Mouse (Mus musculus): ENCODE measurements at regions not wholly inside any gene's neighbourhood (a gene's known extent, or its start where the extent isn't known, plus 50 kb on each side); places are given as distances from the start of the nearest gene placed in this dataset.
"Not testable (repeated sequence)": the region's sequence is repeated elsewhere in the genome, so short reads cannot be mapped to it uniquely, and the experiment has no call there.

- Histone ChIP-seq H3K27ac (ENCODE audit: low read depth) (no peak overlapping the region), H3K27me3 (ENCODE audit: insufficient read depth, low read length) (no peaks in the 10 kb centered on the region), H3K4me1 (ENCODE audit: insufficient read depth) (no peaks in the 10 kb centered on the region), H3K9ac (no peak overlapping the region), H3K4me2 (no peak overlapping the region), H3K36me3 (ENCODE audit: insufficient read depth) (no peaks in the 10 kb centered on the region), H3K4me3 (ENCODE audit: low read depth, low read length) (no peak overlapping the region), H3K9me3 (ENCODE audit: low read depth, low read length) (no peaks in the 10 kb centered on the region)
- WGBS, result 25% methylated on average over 6 of the region's 6 CpGs
- ATAC-seq (ENCODE audit: insufficient read depth) (no peak), DNase-seq (no peak)
- no peak for TF ChIP-seq CTCF (IDR thresholded peaks at IDR 0.05; ENCODE audit: low read depth)
These were observed 381.0 kb downstream of the Kif2b start for GRCm38 (mm10) chr11:91196351-91196750.

GRCm38 (mm10) chr11:91167336-91167735 lies 410.0 kb downstream of the Kif2b start:
- H3K36me3 ChIP-seq (ENCODE audit: insufficient read depth); H3K27ac ChIP-seq (ENCODE audit: low read depth); DNase-seq; H3K27me3 ChIP-seq (ENCODE audit: insufficient read depth, low read length); H3K9ac ChIP-seq; ATAC-seq (ENCODE audit: insufficient read depth); H3K4me3 ChIP-seq (ENCODE audit: low read depth, low read length); H3K9me3 ChIP-seq (ENCODE audit: low read depth, low read length); H3K4me2 ChIP-seq; H3K4me1 ChIP-seq (ENCODE audit: insufficient read depth): not testable (repeated sequence)
- 41% methylated on average over 2 of the region's 2 CpGs for WGBS

GRCm38 (mm10) chr11:91133753-91134270 lies 443.5 kb downstream of the Kif2b start:
- Histone ChIP-seq H3K9ac (no peak overlapping the region), H3K4me3 (ENCODE audit: low read depth, low read length) (no peak overlapping the region), H3K9me3 (ENCODE audit: low read depth, low read length) (no peaks in the 10 kb centered on the region), H3K4me2 (no peak overlapping the region), H3K27me3 (ENCODE audit: insufficient read depth, low read length) (no peaks in the 10 kb centered on the region), H3K27ac (ENCODE audit: low read depth) (no peak overlapping the region), H3K36me3 (ENCODE audit: insufficient read depth) (no peaks in the 10 kb centered on the region), H3K4me1 (ENCODE audit: insufficient read depth) (no peaks in the 10 kb centered on the region; the same call in 1 of the 2 replicates)
- no peak for TF ChIP-seq CTCF (IDR thresholded peaks at IDR 0.05; ENCODE audit: low read depth)
- ATAC-seq (ENCODE audit: insufficient read depth), result peak; percentile 75; the same call in 1 of the 2 replicates
- DNase-seq, result peak; percentile 59
- 37% methylated on average over 9 of the region's 9 CpGs for WGBS

- Histone ChIP-seq H3K4me1 (ENCODE audit: insufficient read depth) (no peaks in the 10 kb centered on the region; the same call in 1 of the 2 replicates), H3K9me3 (ENCODE audit: low read depth, low read length) (no peaks in the 10 kb centered on the region), H3K9ac (no peak overlapping the region), H3K4me2 (no peak overlapping the region), H3K27me3 (ENCODE audit: insufficient read depth, low read length) (no peaks in the 10 kb centered on the region), H3K36me3 (ENCODE audit: insufficient read depth) (no peaks in the 10 kb centered on the region), H3K27ac (ENCODE audit: low read depth) (no peak overlapping the region), H3K4me3 (ENCODE audit: low read depth, low read length) (no peak overlapping the region)
- DNase-seq, result no peak
- 76% methylated on average over 7 of the region's 7 CpGs for WGBS
- ATAC-seq (ENCODE audit: insufficient read depth), result no peak
- TF ChIP-seq CTCF (IDR thresholded peaks at IDR 0.05; ENCODE audit: low read depth), result no peak
These were observed 444.5 kb downstream of the Kif2b start for GRCm38 (mm10) chr11:91132771-91133380.

GRCm38 (mm10) chr11:91131960-91132359 lies 443.8 kb upstream of the Tom1l1 start:
- no peaks in the 10 kb centered on the region for H3K27me3 ChIP-seq (ENCODE audit: insufficient read depth, low read length)
- H3K4me3 ChIP-seq (ENCODE audit: low read depth, low read length), result no peak overlapping the region
- TF ChIP-seq CTCF (IDR thresholded peaks at IDR 0.05; ENCODE audit: low read depth), result no peak
- no peaks in the 10 kb centered on the region; the same call in 1 of the 2 replicates for H3K4me1 ChIP-seq (ENCODE audit: insufficient read depth)
- no peak overlapping the region for H3K27ac ChIP-seq (ENCODE audit: low read depth)
- no peak overlapping the region for H3K4me2 ChIP-seq
- H3K36me3 ChIP-seq (ENCODE audit: insufficient read depth), result no peaks in the 10 kb centered on the region
- DNase-seq (no peak), ATAC-seq (ENCODE audit: insufficient read depth) (no peak)
- 25% methylated on average over 6 of the region's 6 CpGs for WGBS
- no peaks in the 10 kb centered on the region for H3K9me3 ChIP-seq (ENCODE audit: low read depth, low read length)
- H3K9ac ChIP-seq, result no peak overlapping the region

GRCm38 (mm10) chr11:91098186-91098585 lies 410.0 kb upstream of the Tom1l1 start:
- H3K9me3 ChIP-seq (ENCODE audit: low read depth, low read length), result no peaks in the 10 kb centered on the region
- H3K4me3 ChIP-seq (ENCODE audit: low read depth, low read length), result no peak overlapping the region
- no peak overlapping the region for H3K9ac ChIP-seq
- H3K4me1 ChIP-seq (ENCODE audit: insufficient read depth), result no peaks in the 10 kb centered on the region
- no peaks in the 10 kb centered on the region for H3K36me3 ChIP-seq (ENCODE audit: insufficient read depth)
- no peak overlapping the region for H3K4me2 ChIP-seq
- WGBS, result 54% methylated on average over 5 of the region's 5 CpGs
- TF ChIP-seq CTCF (IDR thresholded peaks at IDR 0.05; ENCODE audit: low read depth), result no peak
- DNase-seq, result no peak
- no peaks in the 10 kb centered on the region for H3K27me3 ChIP-seq (ENCODE audit: insufficient read depth, low read length)
- H3K27ac ChIP-seq (ENCODE audit: low read depth), result no peak overlapping the region
- ATAC-seq (ENCODE audit: insufficient read depth), result no peak

GRCm38 (mm10) chr11:91097552-91097951 lies 409.4 kb upstream of the Tom1l1 start:
- no peak overlapping the region for H3K4me3 ChIP-seq (ENCODE audit: low read depth, low read length)

More at GRCm38 (mm10) chr11:91097552-91097951, 409.4 kb upstream of the Tom1l1 start:
- H3K4me2 ChIP-seq, result no peak overlapping the region
- DNase-seq (peak; percentile 36), ATAC-seq (ENCODE audit: insufficient read depth) (no peak)
- H3K27ac ChIP-seq (ENCODE audit: low read depth), result no peak overlapping the region
- no peak overlapping the region for H3K9ac ChIP-seq
- H3K9me3 ChIP-seq (ENCODE audit: low read depth, low read length), result no peaks in the 10 kb centered on the region
- H3K36me3 ChIP-seq (ENCODE audit: insufficient read depth), result no peaks in the 10 kb centered on the region
- WGBS, result 65% methylated on average over 3 of the region's 3 CpGs
- TF ChIP-seq CTCF (IDR thresholded peaks at IDR 0.05; ENCODE audit: low read depth), result peak; percentile 26; the same call in 1 of the 2 replicates
- no peaks in the 10 kb centered on the region for H3K27me3 ChIP-seq (ENCODE audit: insufficient read depth, low read length)
- no peaks in the 10 kb centered on the region for H3K4me1 ChIP-seq (ENCODE audit: insufficient read depth)

All from lung, embryonic 14.5 days (tissue).